Mouse (Mus musculus): ENCODE results near the gene Spats2.
"Not testable (repeated sequence)": the region's sequence is repeated elsewhere in the genome, so short reads cannot be mapped to it uniquely, and the experiment has no call there.

The Spats2 gene

GRCm38 (mm10) chr15:99252381-99253174 is 126.9 kb downstream of the Spats2 start:
- ATAC-seq (ENCODE audit: insufficient number of reproducible peaks, low FRiP score, low TSS enrichment): no peak

DNA sequence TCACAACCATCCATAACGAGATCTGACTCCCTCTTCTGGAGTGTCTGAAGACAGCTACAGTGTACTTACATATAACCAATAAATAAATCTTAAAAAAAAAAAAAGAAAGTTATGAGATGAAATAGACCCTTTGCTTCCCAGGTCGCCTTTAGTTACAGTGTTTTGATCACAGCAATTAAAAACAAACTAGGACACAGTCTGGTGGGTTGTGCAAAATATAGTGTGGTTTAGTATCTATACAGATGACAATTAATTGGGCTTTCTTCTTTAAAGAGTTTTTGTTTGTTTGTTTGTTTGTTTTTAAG is 127.4 kb downstream of the Spats2 start:
- ATAC-seq (ENCODE audit: insufficient number of reproducible peaks, low FRiP score, low TSS enrichment): not testable (repeated sequence)

DNA sequence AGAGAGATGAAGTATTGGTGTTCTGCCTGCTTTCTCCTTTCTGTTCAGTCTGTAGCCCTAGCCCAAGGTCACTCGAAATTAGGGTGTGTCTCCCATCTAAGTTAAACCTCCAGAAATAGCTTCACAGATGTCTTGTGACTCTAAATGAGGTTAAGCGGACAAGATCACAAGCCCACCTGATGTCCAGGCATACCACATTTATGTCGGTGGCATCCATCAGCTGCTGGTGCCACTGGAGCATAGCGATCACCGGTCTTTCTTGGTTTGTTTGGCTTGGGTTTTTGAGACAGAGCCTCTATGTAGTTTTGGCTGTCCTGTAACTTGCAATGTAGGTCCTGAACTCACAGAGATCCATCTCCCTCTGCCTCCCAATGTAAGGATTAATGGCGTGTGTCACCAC is 128.1 kb downstream of the Spats2 start:
- ATAC-seq (ENCODE audit: insufficient number of reproducible peaks, low FRiP score, low TSS enrichment): no peak

GRCm38 (mm10) chr15:99254477-99255005 is 128.8 kb downstream of the Spats2 start:
- ATAC-seq (ENCODE audit: insufficient number of reproducible peaks, low FRiP score, low TSS enrichment): no peak

- ATAC-seq (ENCODE audit: insufficient number of reproducible peaks, low FRiP score, low TSS enrichment): no peak
Observed at GRCm38 (mm10) chr15:99255241-99255749, 129.6 kb downstream of the Spats2 start.

GRCm38 (mm10) chr15:99259167-99259729 is 133.5 kb downstream of the Spats2 start:
- no peak for ATAC-seq (ENCODE audit: insufficient number of reproducible peaks, low FRiP score, low TSS enrichment)

- no peak for ATAC-seq (ENCODE audit: insufficient number of reproducible peaks, low FRiP score, low TSS enrichment)
Observed at GRCm38 (mm10) chr15:99259730-99260252, 134.1 kb downstream of the Spats2 start.

DNA sequence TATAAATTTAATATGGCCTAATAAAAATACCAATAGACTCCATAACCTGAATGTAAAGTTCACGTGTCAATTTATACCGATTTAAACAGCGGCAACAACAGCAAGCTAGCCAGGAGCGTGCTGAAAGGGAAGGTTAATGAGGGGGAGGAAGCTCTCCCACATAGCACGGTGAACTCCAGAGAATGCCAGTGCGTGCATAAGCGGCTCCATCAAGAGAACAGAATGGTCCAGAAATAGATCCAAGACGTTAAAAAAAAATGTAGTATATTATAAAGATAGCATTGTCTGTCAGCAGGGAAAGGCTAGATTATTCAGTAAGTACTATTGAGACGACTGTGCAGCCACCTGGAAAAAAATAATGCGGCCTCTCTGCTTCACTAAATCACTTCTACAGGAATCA is 137.0 kb downstream of the Spats2 start:
- no peak for ATAC-seq (ENCODE audit: insufficient number of reproducible peaks, low FRiP score, low TSS enrichment)
